Mouse (Mus musculus) embryonic facial prominence, embryonic 12.5 days (tissue): ENCODE results near the gene Tiam1. TPM values are rescaled to one million over a fixed set of nuclear protein-coding genes. Genes with fewer than 3 reads are reported as not detected.

Experiments
- ATAC-seq: fragments of 200-750 bp; cut with Nextera tagmentation; 2 replicates; pipeline ENCODE4 v1.8.0; 2017; ENCODE audit not compliant: insufficient number of reproducible peaks, insufficient read depth, low FRiP score, low TSS enrichment
- H3K27ac ChIP-seq: fragments of 300-500 bp; sonication (generic); 2 replicates; pipeline ENCODE4 v1.5.1; 2016; ENCODE audit warnings: mild to moderate bottlenecking
- H3K27me3 ChIP-seq: fragments of 300-500 bp; sonication (generic); 2 replicates; pipeline ENCODE4 v1.6.1; 2016; ENCODE audit warnings: mild to moderate bottlenecking, moderate library complexity
- H3K36me3 ChIP-seq: fragments of 300-500 bp; sonication (generic); 2 replicates; pipeline ENCODE4 v1.6.1; 2016; ENCODE audit warnings: mild to moderate bottlenecking
- H3K4me1 ChIP-seq: fragments of 300-500 bp; sonication (generic); 2 replicates; pipeline ENCODE4 v1.6.1; 2016
- H3K4me2 ChIP-seq: fragments of 300-500 bp; sonication (generic); replicated peaks from 2 replicates; pipeline ENCODE4 v1.6.1; 2016; ENCODE audit warnings: mild to moderate bottlenecking, moderate library complexity
- H3K4me3 ChIP-seq: fragments of 300-500 bp; sonication (generic); 2 replicates; pipeline ENCODE4 v1.5.1; 2016; ENCODE audit warnings: mild to moderate bottlenecking
- H3K9ac ChIP-seq: fragments of 300-500 bp; sonication (generic); 2 replicates; pipeline ENCODE4 v1.6.1; 2016; ENCODE audit warnings: mild to moderate bottlenecking, moderate library complexity
- H3K9me3 ChIP-seq: fragments of 300-500 bp; sonication (generic); 2 replicates; pipeline ENCODE4 v1.6.1; 2016; ENCODE audit warnings: mild to moderate bottlenecking, moderate library complexity
- WGBS: fragments of 180-500 bp; shearing (Covaris S2); methylation state at CpG from one replicate; pipeline ENCODE4 v1.1.7; 2016; 5-methylcytosine and 5-hydroxymethylcytosine counted together
- polyA plus RNA-seq: library from polyadenylated mRNA; unstranded; fragments of >200 nt; fragmentation: Nextera tagmentation; extraction: Ambion mirVana; gene quantifications from 2 replicates; pipeline ENCODE4 v1.2.1, GENCODE M21; 2016

Tiam1 gene
- polyA plus RNA-seq, 1 experiment from 2014 or later, result 39.1 TPM

GRCm38 (mm10) chr16:90044004-90044754 is 99.4 kb downstream of the Tiam1 start:
- H3K27me3 ChIP-seq, result no peaks in the 10 kb centered on the region
- no peaks in the 10 kb centered on the region for H3K9me3 ChIP-seq
- no peaks in the 10 kb centered on the region for H3K36me3 ChIP-seq
- no peak overlapping the region for H3K4me3 ChIP-seq
- no peak overlapping the region for H3K4me2 ChIP-seq
- ATAC-seq, result no peak
- no peak overlapping the region for H3K27ac ChIP-seq
- no peak overlapping the region for H3K9ac ChIP-seq
- 84% methylated on average over 21 of the region's 21 CpGs for WGBS
- H3K4me1 ChIP-seq, result no peaks in the 10 kb centered on the region; the same call in 1 of the 2 replicates

GRCm38 (mm10) chr16:90042874-90043273 is 100.7 kb downstream of the Tiam1 start:
- Histone ChIP-seq H3K9me3 (no peaks in the 10 kb centered on the region), H3K27me3 (no peaks in the 10 kb centered on the region), H3K4me2 (no peak overlapping the region), H3K4me3 (no peak overlapping the region), H3K36me3 (no peaks in the 10 kb centered on the region), H3K9ac (no peak overlapping the region), H3K4me1 (no peaks in the 10 kb centered on the region; the same call in 1 of the 2 replicates), H3K27ac (no peak overlapping the region)
- 90% methylated on average over 10 of the region's 10 CpGs for WGBS
- ATAC-seq, result no peak

- WGBS, result 90% methylated on average over 10 of the region's 10 CpGs
- H3K27ac ChIP-seq, result no peak overlapping the region
- ATAC-seq, result no peak
- no peaks in the 10 kb centered on the region for H3K36me3 ChIP-seq
- H3K27me3 ChIP-seq, result no peaks in the 10 kb centered on the region
- no peaks in the 10 kb centered on the region for H3K9me3 ChIP-seq
- no peak overlapping the region for H3K9ac ChIP-seq
- no peak overlapping the region for H3K4me3 ChIP-seq
- H3K4me2 ChIP-seq, result no peak overlapping the region
- no peaks in the 10 kb centered on the region; the same call in 1 of the 2 replicates for H3K4me1 ChIP-seq
Observed at GRCm38 (mm10) chr16:90042386-90042785, 101.2 kb downstream of the Tiam1 start.

GRCm38 (mm10) chr16:90040771-90041364 is 102.7 kb downstream of the Tiam1 start:
- Histone ChIP-seq H3K27ac (no peak overlapping the region), H3K9me3 (no peaks in the 10 kb centered on the region), H3K9ac (no peak overlapping the region), H3K36me3 (no peaks in the 10 kb centered on the region), H3K4me1 (no peaks in the 10 kb centered on the region; the same call in 1 of the 2 replicates), H3K4me3 (no peak overlapping the region), H3K27me3 (no peaks in the 10 kb centered on the region), H3K4me2 (no peak overlapping the region)
- no peak for ATAC-seq
- WGBS, result 64% methylated on average over 8 of the region's 8 CpGs

- H3K9me3 ChIP-seq, result no peaks in the 10 kb centered on the region
- no peaks in the 10 kb centered on the region for H3K36me3 ChIP-seq
- H3K4me2 ChIP-seq, result no peak overlapping the region
- WGBS, result 92% methylated on average over 10 of the region's 10 CpGs
- H3K27me3 ChIP-seq, result no peaks in the 10 kb centered on the region
- no peak for ATAC-seq
- no peaks in the 10 kb centered on the region for H3K4me1 ChIP-seq
- H3K27ac ChIP-seq, result no peak overlapping the region
- H3K4me3 ChIP-seq, result no peak overlapping the region
- no peak overlapping the region for H3K9ac ChIP-seq
Observed at GRCm38 (mm10) chr16:90035595-90036110, 107.9 kb downstream of the Tiam1 start.

GRCm38 (mm10) chr16:90030355-90030754 is 113.2 kb downstream of the Tiam1 start:
- Histone ChIP-seq H3K9ac (no peak overlapping the region), H3K27me3 (no peaks in the 10 kb centered on the region), H3K4me3 (no peak overlapping the region), H3K27ac (no peak overlapping the region), H3K4me1 (0 out of 2 replicates have a peak, but pooled peaks cover 2% of the 10 kb centered on the region), H3K4me2 (no peak overlapping the region), H3K9me3 (no peaks in the 10 kb centered on the region), H3K36me3 (no peaks in the 10 kb centered on the region)
- ATAC-seq, result no peak
- WGBS, result 87% methylated on average over 14 of the region's 14 CpGs

- WGBS, result 90% methylated on average over 3 of the region's 3 CpGs
- Histone ChIP-seq H3K4me1 (peaks cover 12% of the 10 kb centered on the region), H3K27ac (no peak overlapping the region), H3K4me2 (no peak overlapping the region), H3K9me3 (no peaks in the 10 kb centered on the region), H3K27me3 (no peaks in the 10 kb centered on the region), H3K36me3 (no peaks in the 10 kb centered on the region), H3K4me3 (no peak overlapping the region), H3K9ac (no peak overlapping the region)
- ATAC-seq, result no peak
Observed at GRCm38 (mm10) chr16:90027886-90028285, 115.7 kb downstream of the Tiam1 start.

GRCm38 (mm10) chr16:90025526-90026172 is 117.9 kb downstream of the Tiam1 start:
- H3K4me2 ChIP-seq, result no peak overlapping the region
- H3K4me1 ChIP-seq, result peaks cover 16% of the 10 kb centered on the region
- H3K9me3 ChIP-seq, result no peaks in the 10 kb centered on the region
- H3K36me3 ChIP-seq, result no peaks in the 10 kb centered on the region
- no peak overlapping the region for H3K27ac ChIP-seq
- no peak for ATAC-seq
- no peaks in the 10 kb centered on the region for H3K27me3 ChIP-seq
- H3K9ac ChIP-seq, result no peak overlapping the region
- 88% methylated on average over 6 of the region's 6 CpGs for WGBS
- no peak overlapping the region for H3K4me3 ChIP-seq

- Histone ChIP-seq H3K4me2 (no peak overlapping the region), H3K4me3 (no peak overlapping the region), H3K9ac (no peak overlapping the region), H3K27ac (no peak overlapping the region), H3K9me3 (no peaks in the 10 kb centered on the region), H3K36me3 (no peaks in the 10 kb centered on the region), H3K4me1 (peaks cover 14% of the 10 kb centered on the region), H3K27me3 (no peaks in the 10 kb centered on the region)
- 82% methylated on average over 8 of the region's 8 CpGs for WGBS
- ATAC-seq, result no peak
Observed at GRCm38 (mm10) chr16:90023665-90024010, 119.9 kb downstream of the Tiam1 start.

GRCm38 (mm10) chr16:90022932-90023664 is 120.5 kb downstream of the Tiam1 start:
- no peak overlapping the region for H3K4me3 ChIP-seq
- no peak overlapping the region for H3K4me2 ChIP-seq
- 49% methylated on average over 18 of the region's 18 CpGs for WGBS
- H3K9me3 ChIP-seq, result no peaks in the 10 kb centered on the region
- ATAC-seq, result peak; percentile 52; the same call in 1 of the 2 replicates
- no peak overlapping the region for H3K9ac ChIP-seq
- H3K27ac ChIP-seq, result peak overlapping the region; percentile 30; the same call in 1 of the 2 replicates
- no peaks in the 10 kb centered on the region for H3K36me3 ChIP-seq
- H3K27me3 ChIP-seq, result no peaks in the 10 kb centered on the region
- H3K4me1 ChIP-seq, result peaks cover 18% of the 10 kb centered on the region

- H3K27me3 ChIP-seq, result no peaks in the 10 kb centered on the region
- ATAC-seq, result no peak
- 41% methylated on average over 4 of the region's 4 CpGs for WGBS
- H3K4me2 ChIP-seq, result no peak overlapping the region
- no peaks in the 10 kb centered on the region for H3K9me3 ChIP-seq
- no peak overlapping the region for H3K4me3 ChIP-seq
- no peak overlapping the region for H3K9ac ChIP-seq
- H3K4me1 ChIP-seq, result peaks cover 44% of the 10 kb centered on the region
- no peak overlapping the region for H3K27ac ChIP-seq
- H3K36me3 ChIP-seq, result no peaks in the 10 kb centered on the region
Observed at GRCm38 (mm10) chr16:90016046-90016445, 127.5 kb downstream of the Tiam1 start.
